Mouse (Mus musculus) bone marrow, adult 2 months (tissue): ENCODE data around the gene Chpt1. TPM values are rescaled to one million over a fixed set of nuclear protein-coding genes. Genes with fewer than 3 reads are reported as not detected.
"Not testable (repeated sequence)": the region's sequence is repeated elsewhere in the genome, so short reads cannot be mapped to it uniquely, and the experiment has no call there.

Source experiments
- H3K27ac ChIP-seq: fragments of 200-500 bp; 2 replicates; pipeline ENCODE4 v1.5.1; 2012; ENCODE audit warnings: low read depth, mild to moderate bottlenecking, control low read depth, inconsistent platforms, low read length; ENCODE audit not compliant: control insufficient read depth, poor library complexity, insufficient read depth
- H3K4me1 ChIP-seq: fragments of 200-500 bp; 2 replicates; pipeline ENCODE4 v1.6.1; 2011; ENCODE audit warnings: low read length; ENCODE audit not compliant: control insufficient read depth, insufficient read depth
- H3K4me3 ChIP-seq: fragments of 200-500 bp; replicated peaks from 2 replicates; pipeline ENCODE3; 2011; ENCODE audit warnings: mild to moderate bottlenecking, low read depth, low read length, control low read depth; ENCODE audit not compliant: control insufficient read depth
- CTCF ChIP-seq: fragments of 200-500 bp; IDR thresholded peaks from 2 replicates; pipeline ENCODE4 v1.5.1; 2011; ENCODE audit warnings: low read length, control low read depth; ENCODE audit not compliant: control insufficient read depth, insufficient read depth
- POLR2A ChIP-seq: fragments of 200-500 bp; IDR thresholded peaks from 2 replicates; pipeline ENCODE4 v1.6.1; 2011; ENCODE audit warnings: low read depth, mild to moderate bottlenecking, control low read depth, low read length, borderline replicate concordance; ENCODE audit not compliant: control insufficient read depth
- WGBS: fragments of 180-500 bp; shearing (Covaris S2); methylation state at CpG from one replicate; pipeline ENCODE4 v1.1.7; 2018; 5-methylcytosine and 5-hydroxymethylcytosine counted together
- polyA plus RNA-seq: library from polyadenylated mRNA; stranded (reverse); fragments of >200 nt; gene quantifications from 2 replicates; pipeline ENCODE4 v1.2.4, GENCODE M21; 2011; ENCODE audit warnings: low replicate concordance; ENCODE audit not compliant: missing spikeins, insufficient read depth, insufficient read length

The Chpt1 gene
- polyA plus RNA-seq, 1 experiment = 21.9 TPM

DNA sequence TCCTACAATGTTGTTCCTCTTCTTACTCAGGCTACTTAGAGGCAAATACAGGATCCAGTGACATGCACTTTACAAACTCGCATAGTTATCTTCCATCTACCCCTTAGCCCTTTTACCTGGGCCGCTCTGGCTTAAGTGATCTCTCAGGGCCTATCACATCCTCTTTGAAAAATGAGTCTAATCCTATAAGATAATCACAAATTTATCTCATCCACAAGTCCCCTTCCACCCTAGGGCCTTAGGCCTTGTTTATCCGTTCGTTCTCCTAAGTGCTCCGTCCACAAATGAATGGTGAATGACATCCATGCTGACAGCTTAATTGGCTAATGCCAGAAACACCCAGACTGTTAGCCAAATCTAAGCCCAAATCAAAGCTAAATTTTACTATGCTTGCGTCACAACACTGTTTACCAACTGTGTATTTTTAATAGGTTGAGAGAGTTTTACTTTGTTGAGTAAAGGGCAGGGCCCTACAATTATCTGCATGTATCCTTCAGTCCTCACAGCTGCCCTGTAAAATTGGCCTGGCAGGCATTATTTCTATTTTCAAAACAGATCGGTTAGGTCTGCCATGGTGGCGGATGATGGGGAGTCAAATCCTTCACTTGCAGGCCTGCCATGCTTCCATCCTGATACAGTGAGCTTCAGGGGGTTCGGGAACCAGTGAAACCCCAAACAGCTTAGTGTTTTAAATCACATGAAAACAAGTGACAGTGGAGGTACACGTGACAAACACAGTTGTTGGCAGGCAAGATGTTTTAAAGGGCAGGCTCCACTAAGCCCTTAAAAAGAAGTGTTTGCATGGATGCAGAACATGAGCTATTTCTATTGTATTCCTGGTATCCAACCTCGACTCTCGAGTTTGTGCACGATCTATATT is 1.7 kb downstream of the Chpt1 start:
- Histone ChIP-seq H3K27ac (no peak overlapping the region), H3K4me3 (no peak overlapping the region), H3K4me1 (no peaks in the 10 kb centered on the region; the same call in 1 of the 2 replicates)
- no peak for TF ChIP-seq CTCF
- no peak for TF ChIP-seq POLR2A
- WGBS = 85% methylated on average over 13 of the region's 13 CpGs

DNA sequence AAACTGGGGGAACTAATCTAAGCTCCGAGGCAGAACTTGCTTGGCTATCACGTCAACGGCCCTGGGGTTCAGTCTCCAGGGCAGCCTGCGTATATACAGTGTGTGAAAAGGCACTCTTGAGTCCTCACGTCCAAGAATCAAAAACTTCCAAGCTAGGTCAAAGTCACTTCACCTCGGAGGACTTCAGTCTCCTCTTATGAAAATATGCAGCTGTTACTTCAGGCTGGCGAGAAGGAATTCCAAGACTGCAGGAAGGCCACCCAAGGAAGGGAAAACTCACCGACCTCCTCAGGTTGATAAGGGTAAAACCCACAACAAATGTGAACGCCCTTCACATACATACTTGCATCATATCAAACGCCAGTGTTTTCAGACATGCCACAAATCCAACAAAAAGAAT is 2.5 kb downstream of the Chpt1 start:
- TF ChIP-seq CTCF (no peak), POLR2A (no peak)
- Histone ChIP-seq H3K4me1 (no peaks in the 10 kb centered on the region; the same call in 1 of the 2 replicates), H3K27ac (no peak overlapping the region), H3K4me3 (no peak overlapping the region)
- WGBS = 78% methylated on average over 10 of the region's 10 CpGs

DNA sequence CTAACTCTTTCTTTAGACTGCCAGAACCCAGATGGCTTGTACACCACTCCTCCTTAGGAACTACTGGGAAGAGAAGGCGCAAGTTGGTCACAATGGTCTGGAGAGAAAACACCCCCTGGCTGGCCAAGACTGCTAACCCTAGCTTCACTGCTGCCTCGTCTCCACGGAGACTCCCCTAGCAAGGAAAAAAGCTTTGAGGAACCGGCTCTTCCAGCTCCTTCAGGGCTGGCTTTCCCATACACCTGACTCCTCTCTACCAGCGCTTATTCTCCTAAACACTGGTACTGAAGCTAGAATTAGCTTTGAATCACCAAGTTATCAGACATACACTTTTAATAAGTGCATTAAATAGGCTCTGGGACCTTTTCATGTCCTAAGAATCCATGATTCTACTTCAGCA is 3.9 kb downstream of the Chpt1 start:
- no peak overlapping the region for H3K4me3 ChIP-seq
- H3K4me1 ChIP-seq = no peaks in the 10 kb centered on the region; the same call in 1 of the 2 replicates
- TF ChIP-seq CTCF (no peak), POLR2A (no peak)
- WGBS = 89% methylated on average over 5 of the region's 5 CpGs
- no peak overlapping the region for H3K27ac ChIP-seq

DNA sequence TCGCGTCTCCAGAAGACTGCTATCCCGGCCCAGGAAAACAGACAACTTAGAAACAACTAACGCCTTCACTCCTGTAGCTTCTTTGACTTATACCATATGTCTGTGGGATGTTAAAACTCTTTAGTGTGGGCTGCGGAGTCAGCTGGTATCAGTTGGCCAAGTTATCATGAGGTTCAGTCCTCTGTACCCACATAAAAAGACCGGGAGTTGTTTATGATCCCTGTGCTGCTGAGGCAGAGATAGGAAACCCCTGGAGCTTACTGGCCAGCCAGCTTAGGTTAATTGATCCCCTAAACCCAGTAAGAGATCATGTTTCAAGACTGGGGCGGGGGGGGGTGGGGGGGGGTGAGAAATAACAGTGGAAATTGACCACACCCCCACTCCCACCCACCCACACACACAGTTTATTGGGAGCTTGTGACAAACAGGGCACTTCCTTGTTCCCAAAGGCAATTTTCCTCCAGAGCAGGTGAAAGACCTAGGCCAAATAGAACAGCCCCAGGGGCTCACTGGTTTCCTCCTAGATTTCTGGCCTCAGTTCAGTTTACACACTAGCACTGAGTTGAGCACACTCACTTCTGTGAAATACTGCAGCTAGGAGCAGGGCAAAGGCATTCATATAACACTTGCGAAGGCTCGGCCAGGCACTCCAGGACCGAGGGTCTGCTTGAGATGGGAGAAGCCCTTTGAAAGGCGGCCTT is 6.9 kb downstream of the Chpt1 start:
- no peak for TF ChIP-seq POLR2A
- WGBS = 92% methylated on average over 11 of the region's 11 CpGs
- Histone ChIP-seq H3K4me3 (no peak overlapping the region), H3K4me1 (no peaks in the 10 kb centered on the region), H3K27ac (no peak overlapping the region)

DNA sequence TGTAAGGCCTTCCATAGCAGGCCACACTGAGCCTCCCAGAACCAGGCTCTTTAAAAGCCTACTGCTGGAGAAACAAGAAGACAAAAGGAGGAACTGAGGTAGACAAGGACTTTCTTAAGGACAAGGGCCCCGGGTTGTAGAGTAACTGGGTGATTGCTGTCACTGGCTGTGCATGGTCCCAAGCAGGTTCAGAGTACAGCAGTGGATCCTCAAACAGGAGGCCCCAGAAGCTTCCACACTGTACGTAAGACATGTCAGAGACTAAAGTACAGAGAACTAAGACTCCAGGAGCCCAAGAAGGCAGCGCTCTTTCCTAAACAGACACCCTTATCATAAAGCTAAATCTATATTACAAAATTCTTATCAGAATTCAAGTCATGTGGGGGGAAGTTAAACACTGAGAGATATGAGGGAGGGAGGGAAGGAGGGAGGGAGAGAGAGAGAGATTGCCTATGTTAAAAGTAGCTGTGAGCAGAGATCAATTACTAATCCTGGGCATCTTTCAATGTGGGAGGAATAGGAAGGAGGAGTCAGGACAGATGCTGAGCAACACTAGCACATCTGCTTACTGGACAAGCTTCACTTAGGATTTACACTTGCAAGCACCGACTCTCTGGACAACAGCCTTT is 8.8 kb downstream of the Chpt1 start:
- no peak overlapping the region for H3K4me3 ChIP-seq
- no peak for TF ChIP-seq POLR2A
- no peak for TF ChIP-seq CTCF
- whole genome bisulfite sequencing = 36% methylated on average over 4 of the region's 4 CpGs

DNA sequence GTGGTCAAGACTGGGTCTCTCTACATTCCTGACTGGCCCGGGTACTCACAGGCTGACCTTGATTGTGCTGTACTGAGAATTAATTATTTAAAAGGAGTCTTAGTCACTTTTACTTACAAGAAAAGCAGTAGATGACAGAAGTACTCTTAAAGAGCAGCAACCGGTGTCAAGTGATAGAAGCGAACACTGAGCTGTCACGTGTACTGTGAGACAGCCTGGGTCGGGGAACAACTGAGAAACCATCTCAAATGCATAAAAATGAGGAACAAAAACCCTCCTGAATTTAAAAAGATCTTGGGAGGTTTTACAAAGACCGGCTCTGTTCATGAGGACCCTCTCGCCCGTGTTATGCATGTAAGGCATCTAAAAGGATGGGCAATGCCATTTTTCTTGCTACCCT is 11.2 kb downstream of the Chpt1 start:
- TF ChIP-seq POLR2A (no peak), CTCF (no peak)
- 52% methylated on average over 8 of the region's 8 CpGs for WGBS
- no peak overlapping the region for H3K4me3 ChIP-seq
- no peak overlapping the region for H3K27ac ChIP-seq
- H3K4me1 ChIP-seq = no peaks in the 10 kb centered on the region

More for the DNA sequence above, 8.8 kb downstream of the Chpt1 start:
- Histone ChIP-seq H3K27ac (no peak overlapping the region), H3K4me1 (no peaks in the 10 kb centered on the region)

DNA sequence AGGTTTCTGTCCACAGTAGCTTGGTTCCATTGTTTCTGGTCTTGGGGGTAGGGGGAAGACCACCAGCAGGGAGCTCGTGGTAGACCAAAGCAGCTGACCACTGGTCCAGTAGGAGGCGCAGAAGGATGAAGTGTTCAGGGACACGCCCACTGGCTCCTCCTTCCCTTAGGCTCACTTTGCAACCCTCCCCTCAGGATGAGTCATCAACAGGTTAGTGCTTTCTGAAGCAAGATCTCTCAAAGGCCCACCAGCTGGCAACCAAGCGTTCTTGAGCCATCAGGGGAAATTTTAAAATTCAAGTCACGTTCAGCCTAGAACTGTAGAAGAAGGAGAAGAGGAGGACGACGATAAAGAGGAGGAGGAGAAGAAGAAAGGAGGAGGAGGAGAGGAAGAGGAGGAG is 12.2 kb downstream of the Chpt1 start:
- TF ChIP-seq POLR2A = no peak
- no peak for TF ChIP-seq CTCF
- Histone ChIP-seq H3K4me1 (no peaks in the 10 kb centered on the region), H3K27ac (no peak overlapping the region), H3K4me3 (no peak overlapping the region)
- WGBS = 46% methylated on average over 7 of the region's 7 CpGs

DNA sequence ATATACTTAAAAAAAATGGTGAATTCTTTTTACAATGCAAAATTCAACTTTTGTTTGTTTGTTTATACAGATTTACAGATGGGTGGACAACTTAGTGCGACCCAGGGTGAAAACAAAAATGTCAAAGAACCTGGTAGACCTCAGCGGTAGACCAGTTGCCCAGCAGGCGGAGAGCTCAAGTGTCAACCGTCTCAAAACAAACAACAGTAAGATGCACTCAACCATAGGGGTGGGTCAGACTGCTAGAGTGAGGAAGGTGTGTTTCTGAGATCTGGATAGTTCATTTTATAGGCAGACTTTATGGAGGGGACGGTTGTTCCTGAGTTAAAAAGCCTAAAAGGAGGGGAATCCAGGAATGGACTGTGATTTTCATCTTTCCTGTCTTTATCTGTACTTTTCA is 15.2 kb downstream of the Chpt1 start:
- WGBS = 88% methylated on average over 5 of the region's 5 CpGs
- TF ChIP-seq CTCF (no peak), POLR2A (no peak)
- H3K27ac ChIP-seq = no peak overlapping the region
- no peaks in the 10 kb centered on the region for H3K4me1 ChIP-seq
- no peak overlapping the region for H3K4me3 ChIP-seq

DNA sequence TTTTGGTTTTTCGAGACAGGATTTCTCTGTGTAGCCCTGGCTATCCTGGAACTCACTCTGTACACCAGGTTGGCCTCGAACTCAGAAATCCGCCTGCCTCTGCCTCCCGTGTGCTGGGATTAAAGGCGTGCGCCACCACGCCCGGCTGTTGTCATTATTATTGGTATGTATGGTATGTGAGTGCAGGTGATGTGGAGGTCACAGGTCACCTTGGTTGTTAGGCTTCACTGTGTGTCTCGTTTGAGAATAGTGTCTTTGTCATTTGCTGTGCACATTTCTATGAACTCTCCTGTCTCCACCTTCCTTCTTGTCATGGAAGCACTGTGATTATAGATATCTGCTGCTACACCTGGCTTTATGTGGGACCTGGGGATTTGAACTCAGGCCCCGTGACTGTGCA is 21.0 kb downstream of the Chpt1 start:
- H3K27ac ChIP-seq, H3K4me3 ChIP-seq, H3K4me1 ChIP-seq: not testable (repeated sequence)
- 81% methylated on average over 10 of the region's 10 CpGs for WGBS
